Mouse (Mus musculus): ENCODE data around the gene Zc3hav1. TPM values are rescaled to one million over a fixed set of nuclear protein-coding genes. Genes with fewer than 3 reads are reported as not detected.
A peak's percentile ranks its signal among the peaks of the same experiment; 100 is the strongest.

The Zc3hav1 gene
- polyA plus RNA-seq, 1 experiment from 2014 or later = 1.6 TPM

- peaks cover 6% of the 10 kb centered on the region for H3K36me3 ChIP-seq (ENCODE audit: control insufficient read depth, insufficient read depth, low read length)
- H3K27ac ChIP-seq (replicated peaks; ENCODE audit: low read depth, low read length) = peak overlapping the region; percentile 97
- peak overlapping the region; percentile 70 for H3K4me2 ChIP-seq (ENCODE audit: low read depth, severe bottlenecking)
- DNase-seq (ENCODE audit: low spot score) = peak; percentile 76
- H3K27me3 ChIP-seq (ENCODE audit: control insufficient read depth, insufficient read depth, low read length) = no peaks in the 10 kb centered on the region
- peak overlapping the region; percentile 99 for H3K9ac ChIP-seq (ENCODE audit: low read length)
- peak overlapping the region; percentile 79 for H3K4me3 ChIP-seq (ENCODE audit: low read depth, low read length)
- H3K9me3 ChIP-seq (ENCODE audit: control insufficient read depth, low read length) = no peaks in the 10 kb centered on the region
- WGBS = under 1% methylated on average over 10 of the region's 10 CpGs
- H3K4me1 ChIP-seq (ENCODE audit: control insufficient read depth, insufficient read depth, low read length) = peaks cover 4% of the 10 kb centered on the region; the same call in 1 of the 2 replicates
- ATAC-seq (ENCODE audit: insufficient number of reproducible peaks, low FRiP score, low TSS enrichment, low read depth) = peak; percentile 37; the same call in 1 of the 2 replicates
These were observed 56.2 kb downstream of the Zc3hav1 start for GRCm38 (mm10) chr6:38298246-38298635.

GRCm38 (mm10) chr6:38297580-38298245 lies 56.7 kb downstream of the Zc3hav1 start:
- 43% methylated on average over 12 of the region's 12 CpGs for WGBS
- Histone ChIP-seq H3K36me3 (ENCODE audit: control insufficient read depth, insufficient read depth, low read length) (peaks cover 7% of the 10 kb centered on the region), H3K9me3 (ENCODE audit: control insufficient read depth, low read length) (no peaks in the 10 kb centered on the region), H3K9ac (ENCODE audit: low read length) (peak overlapping the region; percentile 99), H3K27me3 (ENCODE audit: control insufficient read depth, insufficient read depth, low read length) (no peaks in the 10 kb centered on the region), H3K4me2 (ENCODE audit: low read depth, severe bottlenecking) (peak overlapping the region; percentile 70), H3K4me1 (ENCODE audit: control insufficient read depth, insufficient read depth, low read length) (peaks cover 4% of the 10 kb centered on the region; the same call in 1 of the 2 replicates), H3K27ac (replicated peaks; ENCODE audit: low read depth, low read length) (peak overlapping the region; percentile 97), H3K4me3 (ENCODE audit: low read depth, low read length) (peak overlapping the region; percentile 79)
- no peak for ATAC-seq (ENCODE audit: insufficient number of reproducible peaks, low FRiP score, low TSS enrichment, low read depth)
- DNase-seq (ENCODE audit: low spot score) = peak; percentile 51

GRCm38 (mm10) chr6:38293708-38294107 lies 60.7 kb downstream of the Zc3hav1 start:
- Histone ChIP-seq H3K27ac (replicated peaks; ENCODE audit: low read depth, low read length) (no peak overlapping the region), H3K36me3 (ENCODE audit: control insufficient read depth, insufficient read depth, low read length) (peaks cover 16% of the 10 kb centered on the region), H3K4me3 (ENCODE audit: low read depth, low read length) (no peak overlapping the region), H3K4me1 (ENCODE audit: control insufficient read depth, insufficient read depth, low read length) (peaks cover 4% of the 10 kb centered on the region; the same call in 1 of the 2 replicates), H3K4me2 (ENCODE audit: low read depth, severe bottlenecking) (no peak overlapping the region), H3K27me3 (ENCODE audit: control insufficient read depth, insufficient read depth, low read length) (no peaks in the 10 kb centered on the region), H3K9me3 (ENCODE audit: control insufficient read depth, low read length) (no peaks in the 10 kb centered on the region), H3K9ac (ENCODE audit: low read length) (no peak overlapping the region)
- WGBS = 73% methylated on average over 3 of the region's 3 CpGs
- ATAC-seq (ENCODE audit: insufficient number of reproducible peaks, low FRiP score, low TSS enrichment, low read depth) (no peak), DNase-seq (ENCODE audit: low spot score) (no peak)

- Histone ChIP-seq H3K4me3 (ENCODE audit: low read depth, low read length) (no peak overlapping the region), H3K4me2 (ENCODE audit: low read depth, severe bottlenecking) (no peak overlapping the region), H3K27me3 (ENCODE audit: control insufficient read depth, insufficient read depth, low read length) (no peaks in the 10 kb centered on the region), H3K4me1 (ENCODE audit: control insufficient read depth, insufficient read depth, low read length) (peaks cover 4% of the 10 kb centered on the region; the same call in 1 of the 2 replicates), H3K36me3 (ENCODE audit: control insufficient read depth, insufficient read depth, low read length) (peaks cover 16% of the 10 kb centered on the region), H3K9ac (ENCODE audit: low read length) (no peak overlapping the region), H3K27ac (replicated peaks; ENCODE audit: low read depth, low read length) (no peak overlapping the region), H3K9me3 (ENCODE audit: control insufficient read depth, low read length) (no peaks in the 10 kb centered on the region)
- 60% methylated on average over 11 of the region's 11 CpGs for WGBS
- DNase-seq (ENCODE audit: low spot score) (no peak), ATAC-seq (ENCODE audit: insufficient number of reproducible peaks, low FRiP score, low TSS enrichment, low read depth) (no peak)
These were observed 61.3 kb downstream of the Zc3hav1 start for GRCm38 (mm10) chr6:38292871-38293646.

GRCm38 (mm10) chr6:38284422-38284821 lies 70.0 kb downstream of the Zc3hav1 start:
- DNase-seq (ENCODE audit: low spot score) = no peak
- Histone ChIP-seq H3K27me3 (ENCODE audit: control insufficient read depth, insufficient read depth, low read length) (no peaks in the 10 kb centered on the region), H3K27ac (replicated peaks; ENCODE audit: low read depth, low read length) (no peak overlapping the region), H3K36me3 (ENCODE audit: control insufficient read depth, insufficient read depth, low read length) (peaks cover 10% of the 10 kb centered on the region), H3K4me2 (ENCODE audit: low read depth, severe bottlenecking) (no peak overlapping the region), H3K4me3 (ENCODE audit: low read depth, low read length) (no peak overlapping the region), H3K9ac (ENCODE audit: low read length) (no peak overlapping the region), H3K9me3 (ENCODE audit: control insufficient read depth, low read length) (no peaks in the 10 kb centered on the region), H3K4me1 (ENCODE audit: control insufficient read depth, insufficient read depth, low read length) (no peaks in the 10 kb centered on the region)
- 96% methylated on average over 19 of the region's 19 CpGs for WGBS
- no peak for ATAC-seq (ENCODE audit: insufficient number of reproducible peaks, low FRiP score, low TSS enrichment, low read depth)

GRCm38 (mm10) chr6:38264466-38264865 lies 89.9 kb downstream of the Zc3hav1 start:
- Histone ChIP-seq H3K9ac (ENCODE audit: low read length) (no peak overlapping the region), H3K9me3 (ENCODE audit: control insufficient read depth, low read length) (no peaks in the 10 kb centered on the region), H3K4me3 (ENCODE audit: low read depth, low read length) (no peak overlapping the region), H3K36me3 (ENCODE audit: control insufficient read depth, insufficient read depth, low read length) (no peaks in the 10 kb centered on the region), H3K4me2 (ENCODE audit: low read depth, severe bottlenecking) (no peak overlapping the region), H3K27ac (replicated peaks; ENCODE audit: low read depth, low read length) (no peak overlapping the region), H3K4me1 (ENCODE audit: control insufficient read depth, insufficient read depth, low read length) (no peaks in the 10 kb centered on the region), H3K27me3 (ENCODE audit: control insufficient read depth, insufficient read depth, low read length) (no peaks in the 10 kb centered on the region)
- ATAC-seq (ENCODE audit: insufficient number of reproducible peaks, low FRiP score, low TSS enrichment, low read depth) = no peak
- DNase-seq (ENCODE audit: low spot score) = no peak
- 75% methylated on average over 7 of the region's 7 CpGs for WGBS

GRCm38 (mm10) chr6:38263393-38264159 lies 90.8 kb downstream of the Zc3hav1 start:
- H3K36me3 ChIP-seq (ENCODE audit: control insufficient read depth, insufficient read depth, low read length) = no peaks in the 10 kb centered on the region
- no peak overlapping the region for H3K4me2 ChIP-seq (ENCODE audit: low read depth, severe bottlenecking)
- no peak overlapping the region for H3K9ac ChIP-seq (ENCODE audit: low read length)
- no peak overlapping the region for H3K4me3 ChIP-seq (ENCODE audit: low read depth, low read length)
- no peaks in the 10 kb centered on the region for H3K4me1 ChIP-seq (ENCODE audit: control insufficient read depth, insufficient read depth, low read length)
- no peaks in the 10 kb centered on the region for H3K9me3 ChIP-seq (ENCODE audit: control insufficient read depth, low read length)
- ATAC-seq (ENCODE audit: insufficient number of reproducible peaks, low FRiP score, low TSS enrichment, low read depth) = no peak
- no peaks in the 10 kb centered on the region for H3K27me3 ChIP-seq (ENCODE audit: control insufficient read depth, insufficient read depth, low read length)
- 70% methylated on average over 5 of the region's 5 CpGs for WGBS
- H3K27ac ChIP-seq (replicated peaks; ENCODE audit: low read depth, low read length) = no peak overlapping the region
- DNase-seq (ENCODE audit: low spot score) = no peak

- Histone ChIP-seq H3K27ac (replicated peaks; ENCODE audit: low read depth, low read length) (no peak overlapping the region), H3K27me3 (ENCODE audit: control insufficient read depth, insufficient read depth, low read length) (no peaks in the 10 kb centered on the region), H3K4me2 (ENCODE audit: low read depth, severe bottlenecking) (no peak overlapping the region), H3K9ac (ENCODE audit: low read length) (no peak overlapping the region), H3K36me3 (ENCODE audit: control insufficient read depth, insufficient read depth, low read length) (no peaks in the 10 kb centered on the region), H3K4me1 (ENCODE audit: control insufficient read depth, insufficient read depth, low read length) (no peaks in the 10 kb centered on the region), H3K9me3 (ENCODE audit: control insufficient read depth, low read length) (no peaks in the 10 kb centered on the region), H3K4me3 (ENCODE audit: low read depth, low read length) (no peak overlapping the region)
- ATAC-seq (ENCODE audit: insufficient number of reproducible peaks, low FRiP score, low TSS enrichment, low read depth) (no peak), DNase-seq (ENCODE audit: low spot score) (no peak)
- 72% methylated on average over 4 of the region's 4 CpGs for WGBS
These were observed 92.5 kb downstream of the Zc3hav1 start for GRCm38 (mm10) chr6:38261877-38262276.
